Mouse (Mus musculus): ENCODE measurements at regions not wholly inside any gene's neighbourhood (a gene's known extent, or its start where the extent isn't known, plus 50 kb on each side); places are given as distances from the start of the nearest gene placed in this dataset.

DNA sequence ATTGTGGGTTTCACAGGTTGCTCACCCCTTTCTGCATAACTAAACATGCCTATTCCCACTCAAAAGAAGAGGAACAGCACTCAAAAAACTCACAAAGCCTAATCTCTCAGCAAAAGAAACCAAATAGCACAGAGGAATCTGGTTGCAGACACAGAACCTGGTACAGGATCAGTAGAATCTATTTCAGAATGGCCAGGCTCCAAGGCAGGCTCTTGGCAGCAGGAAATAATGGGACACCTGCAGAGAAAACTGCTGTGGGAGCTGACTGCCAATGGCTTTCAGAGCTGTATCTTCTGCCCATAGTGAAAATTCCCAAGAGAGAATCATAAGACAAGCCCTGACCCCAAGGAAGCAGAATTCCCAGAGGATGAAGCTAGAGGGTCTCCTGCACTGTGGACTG, 234.1 kb upstream of the Hes1 start:
- peak in 1 of 2 experiments; percentile 45 for DNase-seq (ENCODE audit: low spot score in 2 of 2)

DNA sequence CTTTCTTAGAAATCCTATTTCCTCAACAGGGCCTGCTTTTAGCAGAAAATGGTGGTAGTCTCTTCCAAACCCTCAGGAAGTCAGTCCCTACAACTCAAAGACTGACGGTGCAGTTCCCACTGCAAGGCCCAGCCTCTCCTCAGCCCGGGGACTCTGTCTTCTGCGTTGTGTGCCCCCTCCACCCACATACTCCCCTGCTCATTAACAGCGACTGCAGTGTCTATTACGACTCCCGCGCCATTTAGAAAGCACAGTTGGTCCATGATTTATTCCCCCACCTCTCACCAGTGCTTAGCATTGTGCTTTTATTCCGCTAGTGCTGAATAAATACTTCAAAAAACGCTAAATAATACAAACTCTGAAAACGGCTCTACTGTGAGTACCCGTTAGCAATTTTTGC, 230.9 kb upstream of the Hes1 start:
- peak in 1 of 2 experiments; percentile 37 for DNase-seq (ENCODE audit: low spot score in 2 of 2)

DNA sequence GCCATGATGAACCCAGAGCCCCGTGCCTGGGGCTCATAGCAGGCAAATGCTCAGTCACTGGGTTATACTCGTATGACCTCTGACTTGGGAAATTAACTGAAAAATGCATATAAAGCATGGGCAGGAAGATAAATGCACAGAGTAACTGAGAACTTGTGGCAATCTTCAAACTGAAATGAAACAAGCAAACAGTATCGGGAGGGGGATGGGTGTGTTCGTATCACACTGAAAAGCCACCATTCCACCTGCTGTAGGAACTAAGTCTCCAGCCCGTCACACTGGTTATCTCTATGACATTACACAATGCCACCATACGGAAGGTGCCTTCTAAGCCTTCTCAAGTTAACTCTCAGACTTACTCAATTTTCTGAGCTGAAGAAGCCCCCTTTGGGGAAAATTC, 230.3 kb upstream of the Hes1 start:
- DNase-seq (ENCODE audit: low spot score in 2 of 2) = no peak

DNA sequence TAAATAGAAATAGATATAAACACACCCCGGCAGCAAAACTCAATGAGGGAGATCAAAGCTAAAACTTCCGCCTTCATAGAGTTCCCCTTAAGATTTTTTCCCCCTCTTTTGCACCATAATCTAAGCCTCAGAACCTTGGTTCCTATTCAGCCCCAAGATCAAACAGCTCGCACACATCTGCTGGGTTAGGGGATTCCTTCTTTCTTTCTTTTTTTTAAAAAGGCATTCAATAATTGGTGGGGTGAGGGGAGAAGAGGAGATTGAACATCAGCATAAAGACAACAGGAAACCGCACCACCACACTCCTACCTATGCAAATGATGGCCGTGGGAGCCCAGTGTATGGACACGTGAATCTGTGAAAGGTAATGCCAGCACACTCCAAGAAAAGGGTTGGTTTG, 229.5 kb upstream of the Hes1 start:
- no peak for DNase-seq (ENCODE audit: low spot score in 2 of 2)

DNA sequence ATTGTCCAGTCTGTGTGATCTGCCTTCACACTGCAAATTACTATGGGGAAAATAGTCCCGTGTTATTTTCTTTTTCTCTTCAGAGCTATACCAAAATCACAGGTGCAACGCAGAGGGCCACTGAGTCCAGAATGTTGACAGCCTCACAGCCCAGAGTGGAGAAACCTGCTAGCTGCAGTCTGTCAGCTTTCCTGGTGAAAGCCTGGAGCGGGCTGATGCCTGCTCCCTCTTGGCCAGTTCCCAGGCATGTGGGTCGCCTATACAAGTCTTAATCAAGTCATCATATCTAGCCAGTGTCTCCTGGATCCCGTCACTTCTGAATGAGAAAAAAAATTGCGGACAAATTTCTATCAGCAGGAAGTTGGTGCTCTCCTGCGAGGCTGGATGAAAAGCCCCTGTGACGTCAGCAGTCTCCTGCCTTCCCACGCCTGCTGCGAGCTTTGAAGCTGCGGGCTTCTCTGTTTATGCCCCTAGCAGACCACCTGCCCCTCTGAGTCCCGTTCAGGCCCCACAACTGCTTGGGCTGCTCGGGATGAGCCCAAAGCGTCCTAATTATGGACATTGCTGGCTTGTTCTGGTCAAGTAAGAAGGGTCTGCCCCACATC, 227.1 kb upstream of the Hes1 start:
- DNase-seq (ENCODE audit: low spot score in 2 of 2) = peak in 1 of 2 experiments; percentile 45

DNA sequence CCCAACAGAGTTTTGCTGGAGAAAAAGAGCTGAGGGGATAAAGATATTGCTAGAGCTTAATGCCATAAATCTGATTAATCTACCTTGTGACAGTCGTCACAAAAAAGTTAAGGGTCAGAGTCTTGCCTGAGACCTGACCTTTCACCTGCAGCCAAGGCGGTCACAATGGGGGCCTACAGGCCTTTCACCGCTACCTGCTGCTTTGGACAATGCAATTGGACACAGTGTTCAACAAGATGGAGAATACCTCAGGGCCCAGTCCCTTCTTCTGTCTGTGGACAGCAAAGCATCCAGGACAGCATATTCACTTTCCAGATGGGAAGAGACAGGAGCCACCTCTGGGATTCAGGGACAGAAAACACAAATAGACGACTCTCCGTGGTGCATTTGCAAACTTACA, 226.3 kb upstream of the Hes1 start:
- no peak for DNase-seq (ENCODE audit: low spot score in 2 of 2)

DNA sequence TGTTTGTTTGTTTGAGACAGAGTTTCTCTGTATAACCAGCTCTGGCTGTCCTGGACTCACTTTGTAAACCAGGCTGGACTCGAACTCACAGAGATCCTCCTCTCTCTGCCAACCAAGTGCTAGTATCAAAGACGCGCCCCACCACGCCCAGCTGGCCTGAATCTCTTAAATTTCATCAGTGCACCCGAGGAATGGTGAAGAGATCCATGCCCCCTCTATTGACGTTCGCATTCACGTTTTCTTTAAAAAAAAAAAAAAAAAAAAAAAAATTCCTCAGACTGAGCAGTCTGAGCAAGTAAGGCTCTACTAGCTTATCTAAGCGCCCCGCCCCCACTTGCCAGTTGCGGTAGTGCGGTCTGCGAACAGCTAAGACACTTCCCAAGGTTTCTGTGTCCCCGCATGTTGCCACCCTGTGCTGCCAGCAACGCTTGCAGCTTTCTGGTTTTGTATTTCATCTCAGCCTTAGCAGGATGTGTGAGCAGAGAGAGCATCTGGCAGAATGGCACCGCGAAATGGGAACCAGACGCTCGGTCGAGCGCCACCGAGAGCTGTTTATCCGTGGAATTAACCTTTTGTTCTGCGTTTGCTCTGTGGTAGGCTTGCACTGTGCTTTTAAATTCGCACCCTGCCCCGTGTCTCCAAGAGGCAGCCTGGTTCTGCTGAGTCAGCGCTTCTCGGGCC, 225.1 kb upstream of the Hes1 start:
- DNase-seq (ENCODE audit: low spot score in 2 of 2) = peak; percentile 51 to 65

DNA sequence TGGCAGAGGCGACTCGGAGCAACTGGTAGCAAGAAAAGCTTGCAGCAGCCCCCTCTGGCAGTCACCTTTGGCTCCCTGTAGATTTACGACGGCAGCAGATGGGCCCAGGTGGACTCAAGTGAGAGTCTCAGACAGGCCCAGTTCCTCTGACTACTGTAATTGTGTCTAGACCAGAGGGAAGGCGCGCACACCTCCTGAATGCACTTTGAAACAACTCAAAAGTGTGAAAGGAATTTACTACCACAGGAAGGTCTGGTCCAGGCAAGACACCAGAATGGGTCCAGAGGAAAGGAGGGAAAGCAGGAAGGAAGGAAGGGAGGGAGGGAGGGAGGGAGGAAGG, 224.6 kb upstream of the Hes1 start:
- DNase-seq (ENCODE audit: low spot score in 2 of 2) = no peak

DNA sequence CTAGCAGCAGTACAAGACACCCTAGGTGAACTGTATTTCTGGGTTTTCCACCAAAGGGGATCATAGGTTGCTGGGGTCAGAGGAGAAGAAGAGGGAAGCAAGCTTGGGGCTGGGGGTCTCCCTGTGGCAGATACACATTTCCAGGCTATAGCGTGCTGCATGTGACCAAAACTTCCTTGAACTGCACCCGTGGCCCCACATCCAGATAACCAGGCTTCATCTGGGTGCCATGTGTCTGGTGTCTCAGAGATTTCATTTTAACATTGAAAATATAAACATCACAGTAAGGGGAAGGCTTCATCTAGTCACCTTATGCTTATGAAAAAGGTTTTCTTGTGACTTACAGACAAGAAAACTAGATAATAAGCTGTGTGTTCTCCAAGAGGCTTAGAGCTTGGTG, 223.8 kb upstream of the Hes1 start:
- DNase-seq (ENCODE audit: low spot score in 2 of 2) = no peak

DNA sequence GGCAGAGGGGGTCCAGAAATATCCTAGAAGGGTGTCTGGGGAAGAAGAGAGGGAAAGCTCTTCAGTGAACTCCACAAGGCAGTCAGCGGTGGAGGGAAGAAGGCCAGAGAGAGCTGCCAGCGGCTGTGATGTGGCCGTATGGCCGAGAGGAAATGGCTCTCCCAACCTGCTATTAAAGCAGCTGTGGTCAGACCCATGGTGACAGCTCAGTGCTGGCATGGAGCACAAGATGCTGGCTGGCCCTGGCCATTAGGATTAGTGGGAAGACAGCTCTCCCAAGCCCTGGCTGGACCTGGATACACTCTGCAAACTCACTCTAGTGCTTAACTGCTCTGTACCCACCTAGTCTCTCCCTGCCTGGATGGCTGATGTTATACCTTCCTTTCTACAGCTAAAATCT, 223.1 kb upstream of the Hes1 start:
- no peak for DNase-seq (ENCODE audit: low spot score in 2 of 2)

DNA sequence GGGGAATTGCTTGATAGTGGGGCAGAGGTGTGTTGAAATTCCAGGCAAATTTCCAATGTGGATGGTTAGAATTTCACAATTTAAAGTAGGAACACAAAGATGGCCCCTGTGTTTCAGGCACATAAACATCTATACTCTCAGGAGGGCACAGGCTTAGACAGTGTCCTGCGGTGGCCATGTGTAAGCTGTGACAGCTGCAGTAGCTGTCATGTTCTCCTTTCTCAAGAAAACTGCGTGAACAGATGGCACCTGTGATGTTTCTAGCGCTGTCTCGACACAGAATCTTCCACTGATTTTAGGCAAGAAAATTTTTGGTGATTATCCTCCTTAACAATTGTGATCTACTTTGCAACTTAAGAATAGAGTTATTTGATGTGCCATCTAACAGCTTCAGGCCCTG, 222.1 kb upstream of the Hes1 start:
- DNase-seq (ENCODE audit: low spot score in 2 of 2) = no peak

DNA sequence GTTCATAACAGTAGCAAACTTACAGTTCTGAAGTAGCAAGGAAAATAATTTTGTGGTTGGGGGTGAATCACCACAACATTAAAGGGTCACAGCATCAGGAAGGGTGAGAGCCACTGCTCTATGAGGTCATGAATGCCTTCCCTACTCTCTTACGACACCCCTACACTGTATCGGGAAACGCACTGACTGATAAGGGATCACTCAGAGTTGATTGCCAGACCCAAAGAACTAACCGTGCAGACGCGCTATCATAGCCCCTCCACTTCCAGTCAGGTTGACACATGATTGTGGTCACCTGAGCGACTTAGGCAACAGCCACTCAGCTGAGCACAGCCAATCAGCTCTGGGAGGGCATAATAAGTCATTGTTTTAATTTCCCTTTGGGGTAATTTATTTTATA, 220.7 kb upstream of the Hes1 start:
- no peak for DNase-seq (ENCODE audit: low spot score in 2 of 2)

DNA sequence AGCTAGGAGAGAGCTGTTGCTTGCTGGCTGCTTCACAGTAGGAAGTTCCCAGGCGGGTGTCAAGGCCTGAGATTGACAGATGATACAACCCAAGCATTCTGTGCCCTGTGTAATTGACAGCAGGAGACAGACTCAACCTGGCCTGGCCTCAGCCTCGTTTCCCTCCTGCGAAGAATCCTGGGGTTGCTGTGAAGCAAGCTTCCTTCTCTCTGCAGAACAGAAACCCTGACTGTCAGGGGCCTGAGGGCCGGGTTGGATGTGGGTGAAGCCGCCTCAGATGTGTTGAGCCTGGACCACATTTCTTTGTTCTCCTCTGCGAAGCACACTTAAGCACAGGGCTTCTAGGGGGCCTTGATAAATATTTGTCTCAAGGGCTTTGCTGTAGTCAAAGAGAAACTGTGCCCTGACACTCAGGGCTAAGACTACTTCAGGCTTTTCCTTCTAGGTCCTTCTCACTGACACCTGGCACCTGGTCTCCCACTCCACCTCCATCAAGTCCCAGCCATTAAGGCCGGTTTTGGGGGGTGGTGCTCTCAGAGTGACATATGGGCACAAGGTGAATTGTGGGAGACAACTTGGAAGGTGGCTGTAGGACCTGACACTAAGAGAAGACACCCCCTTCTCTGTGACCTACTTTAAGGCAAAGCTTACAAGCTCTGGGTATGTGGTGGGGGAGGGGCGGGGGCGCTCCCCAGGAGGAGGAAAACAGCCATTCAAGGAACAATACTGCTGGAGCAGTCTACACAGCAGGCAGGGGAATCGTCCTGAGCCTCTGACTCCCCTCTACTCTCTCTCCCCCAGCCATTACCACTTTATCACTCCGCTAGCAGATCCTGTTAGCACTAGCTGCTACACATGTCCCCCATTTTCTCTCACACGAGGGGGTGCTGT, 219.2 kb upstream of the Hes1 start:
- no peak for DNase-seq (ENCODE audit: low spot score in 2 of 2)

DNA sequence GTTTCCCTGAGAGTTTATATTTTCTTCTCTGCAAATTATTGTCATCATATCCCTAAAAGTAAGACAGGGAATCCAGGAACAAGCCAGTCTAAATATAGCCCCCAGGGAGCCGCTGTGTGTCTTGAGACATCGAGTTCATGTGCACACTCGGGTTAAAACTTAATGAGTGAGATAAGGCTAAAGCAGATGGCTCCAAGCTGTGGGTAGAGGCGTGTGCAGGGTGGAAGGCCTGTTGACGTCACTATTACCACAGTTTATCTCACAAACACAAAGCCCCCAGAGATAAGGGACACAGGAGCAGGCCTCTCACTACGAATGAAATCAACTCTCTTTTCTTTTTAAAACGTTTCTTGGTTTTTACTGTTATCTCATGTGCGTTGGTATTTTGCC, 218.6 kb upstream of the Hes1 start:
- DNase-seq (ENCODE audit: low spot score in 2 of 2) = no peak

DNA sequence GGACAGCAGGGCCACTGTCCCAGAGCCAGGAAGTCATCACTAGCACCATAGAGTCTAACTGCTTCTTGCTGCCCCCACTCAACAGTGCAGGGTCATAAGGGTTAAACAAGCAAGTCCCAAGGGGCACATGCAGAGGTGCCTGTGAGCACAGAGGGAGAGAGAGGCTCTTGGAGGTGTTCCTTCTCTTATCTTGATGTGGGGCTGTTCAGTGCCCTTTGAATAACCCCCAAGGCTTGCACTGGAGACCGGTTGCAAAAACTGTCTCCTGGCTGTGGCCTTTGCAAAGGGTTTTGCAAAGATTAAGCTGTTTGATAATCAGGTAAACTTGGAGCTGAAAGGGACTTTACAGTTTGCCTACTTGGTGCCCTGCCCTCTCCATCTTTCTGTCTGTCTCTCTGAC, 217.1 kb upstream of the Hes1 start:
- no peak for DNase-seq (ENCODE audit: low spot score in 2 of 2)

DNA sequence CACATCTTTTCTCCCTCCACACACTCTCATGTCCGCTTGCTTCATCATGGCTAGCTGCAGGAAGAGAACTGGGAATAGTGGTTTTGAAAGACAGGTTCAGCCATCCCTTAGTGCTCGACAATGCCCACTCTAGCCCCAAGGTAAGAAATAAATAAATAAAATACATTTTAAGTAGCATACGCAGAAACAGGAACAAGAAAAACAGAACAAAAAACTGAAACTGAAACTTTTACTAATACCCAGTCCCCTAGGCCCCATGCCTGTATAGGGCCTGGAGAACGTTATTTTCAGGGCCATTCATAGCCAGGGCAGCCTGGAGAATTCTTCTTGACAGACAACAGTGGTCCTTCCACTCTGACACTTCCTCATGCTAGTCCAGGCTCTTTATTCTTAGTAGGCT, 216.4 kb upstream of the Hes1 start:
- no peak for DNase-seq (ENCODE audit: low spot score in 2 of 2)

DNA sequence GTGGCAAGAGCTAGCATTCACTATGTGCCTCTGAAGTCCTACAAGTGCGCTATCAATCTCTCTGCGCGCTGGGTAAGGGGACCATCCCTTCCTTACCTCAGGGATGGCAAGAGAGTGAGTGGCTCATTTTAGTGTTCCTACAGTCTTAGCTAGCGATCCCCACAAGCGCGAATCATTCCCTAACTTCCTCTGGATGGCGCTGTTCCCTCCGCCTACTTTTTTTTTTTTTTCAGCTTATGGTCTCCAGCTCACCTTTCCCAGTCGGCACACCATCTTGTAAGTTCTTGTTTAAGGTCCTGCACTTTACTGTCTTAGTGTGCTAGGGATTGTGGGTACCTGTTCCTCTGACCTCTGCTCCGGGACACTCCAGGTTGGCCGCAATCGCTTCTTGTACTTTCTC, 215.7 kb upstream of the Hes1 start:
- DNase-seq (ENCODE audit: low spot score in 2 of 2) = no peak

DNA sequence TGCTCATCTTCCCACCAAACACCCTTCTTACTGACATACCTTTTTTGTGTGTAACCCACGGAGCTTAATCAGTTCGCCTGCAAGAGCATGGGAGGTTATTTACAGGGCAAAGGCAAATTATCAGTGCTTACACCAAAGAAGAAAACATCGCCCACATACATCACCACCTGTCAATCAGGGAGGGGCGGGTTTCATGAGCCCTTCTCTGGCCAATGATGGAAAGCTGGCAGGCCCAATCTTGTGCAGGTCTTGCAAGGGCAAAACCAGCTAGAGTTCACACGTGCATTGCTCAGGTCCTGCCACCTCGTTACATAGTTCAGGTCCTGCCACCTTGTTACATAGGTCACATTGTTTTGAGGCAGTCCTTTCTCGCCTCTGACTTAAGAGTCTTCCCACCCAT, 214.7 kb upstream of the Hes1 start:
- no peak for DNase-seq (ENCODE audit: low spot score in 2 of 2)

DNA sequence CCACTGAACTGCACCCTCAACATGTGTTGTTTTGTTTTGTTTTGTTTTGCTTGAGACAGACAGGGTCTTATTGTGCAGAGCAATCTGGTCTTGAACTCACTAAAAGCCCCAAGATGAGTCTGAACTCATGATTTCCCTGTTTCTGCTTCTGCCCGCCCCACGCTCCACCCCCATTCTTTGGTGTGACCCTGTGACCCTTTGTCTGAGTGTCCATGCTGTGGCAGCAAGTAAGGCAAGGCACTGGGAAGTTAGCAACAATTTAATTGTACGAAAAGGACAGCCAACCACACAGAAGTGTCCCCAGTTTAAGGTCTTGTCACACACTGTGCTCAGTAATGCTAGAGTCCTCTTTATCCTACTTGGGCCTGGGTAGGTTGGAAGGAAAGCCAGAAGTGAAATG, 213.6 kb upstream of the Hes1 start:
- DNase-seq (ENCODE audit: low spot score in 2 of 2) = no peak

DNA sequence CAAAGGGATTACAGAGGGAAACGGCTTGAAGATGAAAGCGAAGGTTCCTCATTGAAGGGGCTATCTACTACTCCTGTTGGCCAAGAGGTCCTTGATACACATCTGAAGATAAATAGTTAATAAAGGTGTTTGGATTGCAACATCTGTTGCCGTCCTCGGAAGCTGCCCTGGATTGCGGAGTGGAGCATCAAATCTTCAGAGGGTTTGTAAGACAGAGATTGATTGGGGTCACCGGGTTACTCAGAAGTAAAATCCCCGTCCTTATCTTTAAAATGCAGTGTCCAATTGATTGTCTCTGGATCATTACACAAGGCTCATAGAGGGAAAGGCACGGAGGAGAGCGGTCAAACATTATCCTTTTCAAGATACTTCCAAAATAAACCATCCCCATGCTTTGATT, 212.4 kb upstream of the Hes1 start:
- no peak for DNase-seq (ENCODE audit: low spot score in 2 of 2)

DNA sequence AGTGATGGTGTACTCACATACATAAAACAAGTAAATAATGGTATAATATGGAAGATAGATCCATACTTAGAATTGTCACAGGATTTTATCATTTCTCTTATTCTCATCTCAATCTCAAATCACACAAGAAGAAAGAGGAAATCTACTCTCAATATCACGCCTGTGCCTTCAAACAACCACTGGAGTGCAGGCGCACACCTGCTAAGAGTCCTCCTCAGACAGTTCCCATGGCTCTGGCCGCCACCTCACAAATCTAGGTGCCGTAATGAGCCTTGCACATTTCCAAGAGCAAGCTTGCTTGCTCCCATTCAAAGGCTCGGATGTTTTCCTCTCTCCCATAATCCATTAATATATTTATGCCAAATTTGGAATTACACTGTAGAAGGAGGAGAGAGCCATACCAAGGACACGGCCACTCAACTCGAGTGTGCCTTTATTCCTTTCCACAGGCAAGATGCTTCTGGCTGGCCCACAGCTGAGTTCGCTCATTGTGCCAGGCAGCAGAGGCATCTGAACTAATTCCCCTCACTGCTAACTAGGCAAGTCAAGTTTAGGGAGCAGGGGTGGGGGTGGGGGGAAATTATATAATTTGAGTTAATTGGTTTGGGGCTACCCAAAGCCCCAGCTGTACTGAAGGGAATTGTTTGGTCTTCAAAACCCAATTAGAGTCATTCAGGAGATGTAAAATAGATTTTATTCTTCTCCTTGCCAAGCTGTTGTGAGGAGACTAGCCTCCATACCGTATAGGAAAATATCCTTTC, 209.2 kb upstream of the Hes1 start:
- no peak for DNase-seq (ENCODE audit: low spot score in 2 of 2)

DNA sequence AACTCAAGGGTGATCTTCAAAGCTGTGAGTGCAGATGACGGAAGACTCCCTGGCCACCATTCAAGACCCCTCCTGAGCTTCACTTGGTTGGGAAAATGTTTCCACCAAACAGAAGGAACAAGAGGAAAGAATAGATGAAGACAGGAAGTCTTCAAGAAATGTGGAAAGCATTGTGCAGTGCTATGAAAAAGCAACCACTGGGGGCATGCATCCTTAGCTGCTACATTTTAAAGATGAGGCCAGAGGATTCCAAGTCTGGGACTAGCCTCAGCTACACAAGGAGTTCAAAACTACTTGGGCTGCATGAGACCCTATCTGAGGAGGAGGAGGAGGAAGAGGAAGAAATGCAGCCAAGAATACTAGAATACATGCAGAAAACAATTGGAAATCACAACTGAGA, 207.6 kb upstream of the Hes1 start:
- no peak for DNase-seq (ENCODE audit: low spot score in 2 of 2)
